Mouse (Mus musculus): ENCODE measurements around the gene Bco1.

Gene Bco1

GRCm38 (mm10) chr8:117094053-117094452, 1.6 kb upstream of the Bco1 start:
- DNase-seq (ENCODE audit: low spot score), result no peak

GRCm38 (mm10) chr8:117097051-117097563, 1.5 kb downstream of the Bco1 start:
- no peak for DNase-seq (ENCODE audit: low spot score)

- DNase-seq (ENCODE audit: low spot score), result no peak
Observed at GRCm38 (mm10) chr8:117097564-117098191, 2.0 kb downstream of the Bco1 start.

- DNase-seq (ENCODE audit: low spot score), result peak; percentile 37
Observed at GRCm38 (mm10) chr8:117107533-117107932, 11.9 kb downstream of the Bco1 start.

GRCm38 (mm10) chr8:117109018-117109711, 13.5 kb downstream of the Bco1 start:
- DNase-seq (ENCODE audit: low spot score), result no peak

GRCm38 (mm10) chr8:117109801-117110390, 14.2 kb downstream of the Bco1 start:
- peak; percentile 22 for DNase-seq (ENCODE audit: low spot score)

GRCm38 (mm10) chr8:117111641-117112040, 16.0 kb downstream of the Bco1 start:
- no peak for DNase-seq (ENCODE audit: low spot score)

- no peak for DNase-seq (ENCODE audit: low spot score)
Observed at GRCm38 (mm10) chr8:117112261-117112660, 16.6 kb downstream of the Bco1 start.

GRCm38 (mm10) chr8:117115094-117115493, 19.4 kb downstream of the Bco1 start:
- no peak for DNase-seq (ENCODE audit: low spot score)

GRCm38 (mm10) chr8:117115676-117116446, 20.2 kb downstream of the Bco1 start:
- peak; percentile 9 for DNase-seq (ENCODE audit: low spot score)

GRCm38 (mm10) chr8:117116534-117116933, 20.9 kb downstream of the Bco1 start:
- DNase-seq (ENCODE audit: low spot score), result no peak

GRCm38 (mm10) chr8:117118409-117118808, 22.8 kb downstream of the Bco1 start:
- no peak for DNase-seq (ENCODE audit: low spot score)

GRCm38 (mm10) chr8:117121277-117121676, 25.6 kb downstream of the Bco1 start:
- DNase-seq (ENCODE audit: low spot score), result no peak

GRCm38 (mm10) chr8:117123850-117124633, 28.4 kb downstream of the Bco1 start:
- DNase-seq (ENCODE audit: low spot score), result no peak

GRCm38 (mm10) chr8:117125854-117126253, 30.2 kb downstream of the Bco1 start:
- no peak for DNase-seq (ENCODE audit: low spot score)

- no peak for DNase-seq (ENCODE audit: low spot score)
Observed at GRCm38 (mm10) chr8:117126411-117126810, 30.8 kb downstream of the Bco1 start.

GRCm38 (mm10) chr8:117127063-117127462, 31.4 kb downstream of the Bco1 start:
- DNase-seq (ENCODE audit: low spot score), result no peak

GRCm38 (mm10) chr8:117133702-117134101, 38.0 kb downstream of the Bco1 start:
- DNase-seq (ENCODE audit: low spot score), result no peak

GRCm38 (mm10) chr8:117136351-117136750, 40.7 kb downstream of the Bco1 start:
- DNase-seq (ENCODE audit: low spot score), result no peak

GRCm38 (mm10) chr8:117136763-117137162, 41.1 kb downstream of the Bco1 start:
- DNase-seq (ENCODE audit: low spot score), result no peak

GRCm38 (mm10) chr8:117137357-117137756, 41.7 kb downstream of the Bco1 start:
- DNase-seq (ENCODE audit: low spot score), result no peak

- DNase-seq (ENCODE audit: low spot score), result no peak
Observed at GRCm38 (mm10) chr8:117148520-117148919, 52.9 kb downstream of the Bco1 start.
